Mouse (Mus musculus): ENCODE data around the gene Gm10037.
"Not testable (repeated sequence)": the region's sequence is repeated elsewhere in the genome, so short reads cannot be mapped to it uniquely, and the experiment has no call there.

Gene Gm10037

DNA sequence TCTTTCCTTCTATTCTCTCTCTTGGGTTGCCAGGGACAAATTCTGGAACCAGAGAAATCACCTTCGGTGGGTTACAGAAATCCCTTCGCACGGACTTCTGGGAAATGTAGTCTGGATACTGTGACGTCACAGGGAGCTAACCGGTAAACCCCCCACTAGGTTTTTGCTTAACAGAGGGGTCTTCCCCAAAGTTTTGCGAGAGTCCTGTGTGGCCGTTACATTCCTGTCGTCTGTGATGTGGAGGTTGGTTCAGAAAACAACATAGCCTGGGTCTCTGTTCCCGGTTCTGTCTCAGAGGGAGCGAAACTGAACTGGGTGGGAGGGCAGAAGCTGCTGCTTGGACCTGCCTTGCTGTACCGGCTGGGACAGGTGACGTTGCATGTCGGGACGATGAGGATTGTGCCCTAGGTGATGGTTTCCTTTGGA, at the start of gene Gm10037:
TSS of gene Gm10037 (plus strand) at position 196 of the 426 bp plus-strand sequence.
- peak; percentile 19 for DNase-seq (ENCODE audit: low spot score)

DNA sequence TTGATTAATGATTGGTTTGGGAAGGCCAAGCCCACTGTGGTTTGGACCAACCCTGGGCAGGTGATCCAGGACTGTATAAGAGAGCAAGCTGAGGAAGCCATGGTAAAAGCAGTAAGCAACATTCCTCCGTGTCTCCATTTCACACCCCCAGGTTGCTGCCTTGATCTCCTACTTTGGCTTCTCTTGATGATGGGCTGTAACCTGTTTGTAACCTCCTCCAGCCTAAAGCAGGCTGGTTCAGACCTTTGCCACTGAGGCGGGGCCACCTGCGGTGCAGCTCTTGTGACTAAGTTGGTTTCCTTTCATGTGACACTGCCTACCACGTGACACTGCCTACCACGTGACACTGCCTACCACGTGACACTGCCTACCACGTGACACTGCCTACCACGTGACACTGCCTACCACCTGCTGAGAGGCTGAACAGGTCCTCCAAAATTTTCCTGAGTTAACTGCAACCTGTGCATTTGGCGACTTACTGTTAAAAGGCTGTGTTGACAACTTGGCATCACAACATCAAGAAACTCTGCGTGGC, 38.9 kb upstream of the Gm10037 start:
- no peak for DNase-seq (ENCODE audit: low spot score)

GRCm38 (mm10) chr13:67798618-67799017, 32.3 kb upstream of the Gm10037 start:
- DNase-seq (ENCODE audit: low spot score), result no peak

DNA sequence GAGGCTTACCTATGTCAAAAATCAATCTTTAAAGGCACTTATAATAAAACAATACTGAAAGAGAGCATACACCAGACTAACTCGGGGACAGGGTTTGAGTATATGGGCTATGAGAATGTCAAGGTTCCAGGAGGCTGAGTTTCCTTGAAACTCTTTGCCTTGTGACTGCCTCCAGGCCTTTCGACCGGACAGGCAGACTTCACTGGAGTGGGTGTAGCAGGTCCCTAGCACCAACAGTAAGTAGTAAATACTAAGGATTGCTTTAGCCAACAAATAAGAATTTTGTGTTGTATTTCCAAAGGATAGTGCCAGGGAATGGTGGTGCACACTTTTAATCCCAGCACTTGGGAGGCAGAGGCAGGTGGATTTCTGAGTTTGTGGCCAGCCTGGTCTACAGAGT, 31.8 kb upstream of the Gm10037 start:
- DNase-seq (ENCODE audit: low spot score), result not testable (repeated sequence)

- no peak for DNase-seq (ENCODE audit: low spot score)
Observed at GRCm38 (mm10) chr13:67811651-67812210, 19.2 kb upstream of the Gm10037 start.

DNA sequence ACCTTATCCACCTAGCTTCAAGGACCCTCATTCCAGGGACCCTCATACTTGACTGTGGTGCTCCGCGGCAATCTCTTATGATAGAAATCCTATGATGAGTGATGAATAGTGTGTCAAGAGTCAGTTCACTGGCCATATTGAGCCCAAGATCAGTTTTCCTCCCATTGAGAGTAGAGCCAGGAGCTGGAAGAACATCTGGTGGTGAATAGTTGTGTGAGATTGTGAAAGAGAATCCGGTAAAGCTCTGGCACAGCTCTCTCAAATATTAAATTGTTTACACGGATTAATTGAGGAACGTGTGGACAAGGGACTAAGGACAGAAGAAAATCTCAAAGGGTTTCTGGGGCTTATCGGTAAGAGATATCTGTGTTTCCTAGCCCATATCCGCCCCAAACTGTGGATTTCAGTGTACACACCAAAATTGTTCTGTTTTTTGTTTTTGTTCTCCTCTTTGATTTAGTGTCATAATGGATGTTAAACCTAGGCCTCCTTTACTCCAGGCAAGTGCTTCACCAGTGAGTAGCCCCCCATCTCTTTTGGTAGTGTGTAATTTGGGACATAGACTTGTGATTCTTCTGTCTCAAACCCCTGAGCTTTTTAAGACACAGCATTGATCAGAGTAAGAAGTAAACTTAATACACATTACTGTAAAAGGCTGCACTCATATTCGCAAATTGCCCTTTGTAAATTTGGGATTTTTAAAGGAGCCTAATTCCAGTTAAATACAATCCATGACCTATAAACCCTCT, 17.8 kb upstream of the Gm10037 start:
- no peak for DNase-seq (ENCODE audit: low spot score)

DNA sequence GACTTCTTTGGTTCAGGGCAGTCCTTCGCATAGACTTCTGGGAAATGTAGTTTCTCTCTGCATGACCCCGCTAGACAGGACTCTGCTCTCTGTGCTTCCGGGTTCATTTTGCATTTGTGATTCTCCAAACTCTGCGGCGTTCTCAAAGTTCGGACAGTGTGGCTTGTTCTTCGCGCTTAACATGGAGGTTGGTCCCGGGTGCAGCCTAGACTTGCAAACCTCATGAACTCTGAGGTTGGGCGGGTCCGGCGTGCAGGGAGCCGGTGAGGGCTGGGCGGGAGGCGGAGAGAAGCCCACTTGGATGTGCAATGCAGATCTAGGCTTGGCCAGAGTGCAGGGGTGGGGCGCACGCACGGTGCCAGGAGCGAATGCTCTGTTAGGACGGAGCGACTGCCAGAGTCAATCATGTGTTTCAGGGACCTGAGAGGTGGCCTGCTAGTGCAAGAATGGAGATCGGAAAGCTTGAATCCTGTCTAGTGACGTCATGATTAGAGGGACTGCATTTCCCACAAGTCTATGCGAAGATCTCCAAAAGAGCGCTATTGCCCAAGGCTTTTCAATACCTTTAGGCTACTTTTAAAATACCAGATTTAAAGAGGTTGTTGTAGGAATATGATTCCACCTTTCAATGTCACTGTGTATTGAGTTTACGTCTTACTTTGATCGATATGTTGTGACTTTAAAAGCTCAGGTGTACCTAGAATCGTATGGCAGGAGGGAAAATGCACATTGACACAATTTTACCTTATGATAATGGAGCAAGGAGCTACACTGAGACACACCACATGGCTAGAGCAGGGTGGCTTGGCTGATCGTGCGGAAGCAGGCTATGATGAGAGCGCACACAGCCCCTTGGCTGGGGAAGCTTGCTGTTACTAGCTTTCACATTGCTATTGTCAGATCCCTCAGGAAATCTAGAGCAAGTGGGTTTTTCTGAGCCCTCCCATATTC, 16.9 kb upstream of the Gm10037 start, which contains the start of gene Zfp273:
TSS of gene Zfp273 (plus strand) at position 31 of the 951 bp plus-strand sequence.
- DNase-seq (ENCODE audit: low spot score), result peak; percentile 61

- DNase-seq (ENCODE audit: low spot score), result no peak
Observed at GRCm38 (mm10) chr13:67818636-67819035, 12.3 kb upstream of the Gm10037 start.

- DNase-seq (ENCODE audit: low spot score), result not testable (repeated sequence)
Observed at GRCm38 (mm10) chr13:67833137-67833536, 2.2 kb downstream of the Gm10037 start.

DNA sequence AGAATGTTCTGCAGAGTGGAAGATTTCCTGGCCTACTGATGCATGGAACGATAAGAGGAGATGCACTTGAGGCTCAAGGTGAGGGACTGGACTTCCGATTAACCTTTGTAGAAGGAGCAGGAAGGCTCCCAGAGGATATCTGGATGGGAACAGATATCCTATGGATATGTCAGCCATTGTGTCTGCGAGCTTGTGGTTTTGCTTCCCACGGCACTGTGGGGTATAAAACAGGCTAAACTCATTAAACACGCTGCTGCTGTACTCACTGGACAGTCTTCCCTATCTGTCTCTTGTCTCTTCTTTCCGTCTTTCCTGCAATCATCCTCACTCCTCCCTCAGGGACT, 12.8 kb downstream of the Gm10037 start:
- DNase-seq (ENCODE audit: low spot score), result no peak

DNA sequence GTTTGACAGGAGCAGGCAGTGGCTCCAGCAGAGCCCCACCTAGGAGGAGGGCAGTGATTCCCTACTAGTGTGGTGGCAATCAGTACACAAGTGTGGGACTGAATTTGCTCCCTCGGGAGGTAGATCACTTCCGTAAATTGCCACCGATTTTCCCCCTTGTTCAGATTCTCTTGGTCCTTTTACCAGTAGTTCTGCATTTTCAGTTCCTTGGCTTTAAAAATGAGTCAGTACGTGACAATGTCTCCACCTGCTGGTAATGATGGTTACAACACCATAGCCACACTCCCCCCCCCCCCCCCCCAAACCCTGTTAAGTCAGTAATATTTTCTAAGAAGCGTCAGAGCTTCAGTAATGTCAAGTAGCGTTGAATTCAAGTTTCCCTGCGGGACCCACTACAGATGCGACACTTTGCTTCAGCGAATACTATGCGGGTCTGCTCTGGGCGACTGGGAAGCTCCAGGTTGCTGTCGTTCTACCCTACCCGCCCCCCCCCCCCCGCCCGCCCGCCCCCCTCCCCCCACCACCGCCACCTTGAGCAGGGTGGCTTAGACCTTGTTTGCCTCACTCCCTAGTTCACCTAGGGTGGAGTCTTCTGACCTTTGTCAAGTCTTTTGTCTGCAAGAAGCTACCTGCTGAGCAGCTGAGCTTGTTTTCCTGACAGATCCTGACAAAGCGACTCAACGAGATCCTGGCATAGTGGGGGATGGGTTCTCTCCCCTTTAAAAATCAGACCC, 13.4 kb downstream of the Gm10037 start:
- no peak for DNase-seq (ENCODE audit: low spot score)

DNA sequence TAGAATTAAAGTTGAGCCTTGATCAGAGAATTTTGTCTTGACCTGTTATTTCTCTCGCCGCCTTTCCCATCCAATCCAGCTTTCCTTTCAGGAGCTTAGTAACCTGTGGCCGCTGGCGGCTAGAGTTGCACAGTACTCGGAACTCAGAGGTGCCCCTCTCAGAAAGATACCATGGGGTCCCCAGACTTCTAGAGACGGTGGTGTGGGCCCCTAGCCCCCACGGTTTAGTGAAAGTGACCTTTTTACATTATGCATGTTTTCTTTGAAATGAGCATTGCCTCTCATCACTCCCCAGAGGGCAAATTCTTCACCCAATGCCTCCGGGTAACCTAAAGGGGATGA, 13.9 kb downstream of the Gm10037 start:
- DNase-seq (ENCODE audit: low spot score), result no peak

- DNase-seq (ENCODE audit: low spot score), result no peak
Observed at GRCm38 (mm10) chr13:67850361-67850760, 19.5 kb downstream of the Gm10037 start.

- DNase-seq (ENCODE audit: low spot score), result no peak
Observed at GRCm38 (mm10) chr13:67853130-67853529, 22.2 kb downstream of the Gm10037 start.

- DNase-seq (ENCODE audit: low spot score), result no peak
Observed at GRCm38 (mm10) chr13:67853983-67854382, 23.1 kb downstream of the Gm10037 start.

DNA sequence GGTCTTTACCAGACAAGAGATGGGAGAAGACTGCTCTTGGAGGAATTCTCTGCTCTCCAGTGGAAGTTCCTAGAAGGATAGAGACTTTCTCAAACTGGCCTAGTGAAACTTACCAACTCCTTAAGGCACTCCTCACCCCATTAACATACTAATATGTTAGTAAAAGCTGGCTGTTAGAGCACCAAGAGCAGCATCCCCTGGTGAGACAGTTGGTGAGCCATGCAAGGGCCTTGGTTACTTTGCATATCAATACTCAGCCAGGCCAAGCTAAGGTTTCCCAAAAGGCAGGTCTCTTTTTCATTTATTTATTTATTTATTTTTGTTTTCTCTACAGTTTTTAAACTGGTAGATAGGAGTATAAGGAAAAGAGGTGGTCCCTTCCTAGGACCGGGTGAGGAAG, 26.4 kb downstream of the Gm10037 start:
- DNase-seq (ENCODE audit: low spot score), result no peak

DNA sequence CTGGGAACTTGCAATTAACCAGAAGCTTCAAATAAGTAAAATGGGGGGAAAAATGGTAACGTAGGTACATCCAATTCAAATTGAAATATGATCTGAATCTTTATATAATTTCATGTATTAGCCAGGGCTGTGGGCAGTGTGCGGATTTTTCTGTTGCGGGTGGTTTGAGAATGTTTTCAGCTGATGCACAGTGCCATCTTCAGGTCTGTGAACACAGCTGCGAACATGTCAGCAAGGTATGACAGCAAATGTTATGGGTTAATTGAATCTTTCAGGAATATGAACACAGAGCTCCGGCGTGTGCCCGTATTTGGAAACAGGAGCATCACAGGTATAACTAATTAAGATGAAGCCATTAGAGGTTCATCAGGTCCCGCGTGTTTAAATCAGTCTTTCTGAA, 31.6 kb downstream of the Gm10037 start:
- no peak for DNase-seq (ENCODE audit: low spot score)

DNA sequence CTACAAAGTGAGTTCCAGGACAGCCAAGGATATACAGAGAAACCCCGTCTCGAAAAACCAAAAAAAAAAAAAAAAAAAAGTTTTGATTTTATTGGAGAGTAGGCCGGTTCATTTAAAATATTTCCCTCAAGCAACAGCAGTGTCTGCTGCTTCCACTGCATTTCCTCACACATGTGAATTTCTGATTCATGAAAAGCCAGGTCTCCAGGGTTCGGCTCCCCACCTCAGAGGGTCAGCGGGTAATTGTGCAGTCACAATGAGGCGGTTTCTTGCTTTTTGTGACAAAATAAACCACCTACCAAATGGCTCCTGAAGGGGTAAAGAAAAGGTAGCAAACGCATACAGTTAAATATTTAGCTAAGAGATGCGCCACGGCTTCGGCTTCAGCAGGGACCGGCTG, 32.1 kb downstream of the Gm10037 start, which contains the start of gene BC048507:
TSS of gene BC048507 (plus strand) at position 301 of the 400 bp plus-strand sequence.
- DNase-seq (ENCODE audit: low spot score), result no peak

- DNase-seq (ENCODE audit: low spot score), result no peak
Observed at GRCm38 (mm10) chr13:67864764-67865350, 34.0 kb downstream of the Gm10037 start.

GRCm38 (mm10) chr13:67867899-67868298, 37.0 kb downstream of the Gm10037 start:
- DNase-seq (ENCODE audit: low spot score), result no peak

DNA sequence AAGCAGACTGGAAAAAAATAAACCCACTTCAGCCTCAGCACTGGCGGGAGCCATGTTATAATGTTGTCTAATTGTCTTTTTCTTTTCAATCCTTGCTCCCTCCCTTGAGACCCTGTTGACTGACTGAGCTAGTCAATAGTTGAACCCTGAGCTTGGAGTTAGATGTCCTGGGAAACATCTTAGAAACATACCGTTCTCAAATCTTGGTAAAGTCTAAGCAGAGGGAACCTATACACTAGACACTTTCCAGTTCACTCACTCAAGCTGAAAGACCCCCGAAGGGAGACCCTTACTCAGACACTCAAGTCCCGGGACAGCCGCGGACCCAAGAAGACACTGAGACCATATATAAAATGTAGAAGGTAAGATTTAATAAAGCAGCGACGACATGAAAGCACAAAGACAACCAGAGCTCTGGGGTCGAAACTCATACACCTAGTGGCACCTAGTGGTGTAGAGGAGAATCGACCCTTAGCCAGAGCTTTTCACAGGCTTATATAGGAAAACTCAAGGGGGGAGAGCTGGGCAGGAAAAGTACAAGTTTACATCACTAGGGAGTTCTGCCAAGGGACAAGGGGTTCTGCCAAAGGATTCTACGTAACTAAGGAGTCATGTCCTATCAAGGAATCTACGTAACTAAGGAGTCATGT, 45.3 kb downstream of the Gm10037 start:
- DNase-seq (ENCODE audit: low spot score), result not testable (repeated sequence)
